Mouse (Mus musculus) R1 (cell line): ENCODE data around the gene Calcrl.
A peak's percentile ranks its signal among the peaks of the same experiment; 100 is the strongest.

Experiments used
- DNase-seq: peaks from one replicate; pipeline ENCODE4 v3.0.0-alpha.2; 2018; ENCODE audit warnings: low read depth, low spot score

Calcrl gene

DNA sequence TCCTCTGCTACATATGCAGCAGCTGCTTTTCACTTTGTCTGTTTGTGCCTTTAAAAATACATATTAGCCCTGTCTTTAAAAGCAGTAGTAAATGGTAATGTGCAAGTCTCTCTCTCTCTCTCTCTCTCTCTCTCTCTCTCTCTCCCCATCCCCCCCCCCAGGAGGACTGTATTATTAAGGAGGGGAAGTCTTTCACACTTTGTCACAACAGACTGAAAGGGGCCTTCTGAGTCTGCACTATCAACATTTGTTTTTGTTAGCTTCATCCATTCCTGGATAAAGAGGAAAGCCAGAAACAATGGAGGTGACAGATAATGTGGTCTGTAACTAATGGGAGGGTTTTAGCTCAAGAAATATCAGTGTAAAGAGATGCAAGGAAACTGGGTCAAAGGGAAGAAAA lies 36.1 kb downstream of the Calcrl start:
- no peak for DNase-seq

DNA sequence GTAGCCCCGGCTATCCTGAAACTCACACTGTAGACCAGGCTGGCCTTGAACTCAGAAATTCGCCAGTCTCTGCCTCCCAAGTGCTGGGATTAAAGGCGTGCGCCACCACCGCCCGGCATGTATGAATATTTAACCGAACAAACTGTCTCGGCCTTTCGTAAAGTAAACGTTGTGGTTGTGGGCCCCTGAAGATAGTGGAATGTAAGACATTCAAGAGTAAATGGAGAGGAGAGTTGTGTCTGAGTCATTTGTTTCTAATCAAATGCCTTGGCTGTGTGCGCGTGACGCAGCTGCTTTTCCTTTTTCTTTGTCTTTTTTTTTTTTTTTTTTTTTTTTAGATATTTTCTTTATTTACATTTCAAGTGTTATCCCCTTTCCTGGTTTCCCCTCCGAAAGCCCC lies 36.7 kb downstream of the Calcrl start:
- DNase-seq, result peak; percentile 21

DNA sequence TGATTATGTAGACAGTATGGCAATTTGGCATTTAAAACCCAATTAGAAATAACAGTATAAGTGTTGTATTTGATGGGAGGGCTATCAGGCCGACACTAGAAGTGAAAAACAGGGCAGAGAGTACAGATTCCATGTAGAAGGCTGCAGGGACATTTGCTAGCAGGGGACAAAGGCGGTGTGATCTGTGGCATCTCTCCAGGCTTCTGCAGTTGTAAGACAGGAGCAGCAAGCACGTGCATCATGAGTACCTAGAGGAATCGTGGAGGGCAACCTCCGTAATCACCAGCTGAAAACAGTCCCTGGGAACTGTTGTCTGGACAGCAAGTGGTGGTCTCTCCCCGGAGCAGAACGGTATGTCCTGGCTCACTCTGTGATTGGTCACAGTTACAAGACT lies 37.2 kb downstream of the Calcrl start:
- DNase-seq, result peak; percentile 22

- DNase-seq, result no peak
These were observed 37.7 kb downstream of the Calcrl start for GRCm38 (mm10) chr2:84387394-84388022.

DNA sequence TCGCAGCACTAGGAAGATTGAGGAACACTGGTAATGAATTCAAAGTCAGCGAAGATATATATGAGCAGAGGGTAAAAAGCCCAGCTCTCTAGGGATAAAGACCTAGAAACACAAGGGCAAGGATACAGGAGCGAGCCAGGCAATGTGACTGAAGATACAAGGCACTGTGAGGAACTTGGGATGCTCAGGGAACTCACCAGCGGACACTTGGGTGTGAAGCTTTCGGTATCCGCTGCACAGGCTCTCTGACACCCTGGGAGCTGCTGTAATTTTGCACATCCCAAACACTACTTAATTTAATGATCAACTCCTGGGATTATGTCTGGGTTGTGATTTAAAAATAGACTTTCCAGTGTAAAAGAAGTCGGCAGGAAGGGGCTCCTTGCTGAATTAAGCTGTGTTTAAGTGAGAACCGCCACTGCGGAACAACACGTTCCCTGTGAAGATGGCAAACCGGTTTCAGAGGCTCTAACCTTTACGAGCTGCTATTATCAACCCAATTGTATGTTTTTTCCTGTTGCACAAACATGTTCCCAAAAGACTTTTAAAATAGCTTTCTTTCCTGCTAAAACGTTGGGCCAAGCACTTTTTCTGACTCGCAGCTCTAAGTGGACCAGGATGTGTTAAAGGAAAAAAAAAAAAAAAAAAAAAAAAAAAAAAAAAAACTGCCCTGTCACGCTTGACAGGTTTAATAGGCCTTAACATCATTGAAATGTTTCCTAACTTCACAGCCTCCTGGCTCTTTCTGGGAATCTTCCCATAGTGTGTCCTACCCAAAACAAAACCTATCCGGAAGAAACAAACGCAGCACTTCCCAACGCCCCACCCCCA lies 38.4 kb downstream of the Calcrl start:
- DNase-seq, result peak; percentile 46

- no peak for DNase-seq
These were observed 40.1 kb downstream of the Calcrl start for GRCm38 (mm10) chr2:84384911-84385693.

DNA sequence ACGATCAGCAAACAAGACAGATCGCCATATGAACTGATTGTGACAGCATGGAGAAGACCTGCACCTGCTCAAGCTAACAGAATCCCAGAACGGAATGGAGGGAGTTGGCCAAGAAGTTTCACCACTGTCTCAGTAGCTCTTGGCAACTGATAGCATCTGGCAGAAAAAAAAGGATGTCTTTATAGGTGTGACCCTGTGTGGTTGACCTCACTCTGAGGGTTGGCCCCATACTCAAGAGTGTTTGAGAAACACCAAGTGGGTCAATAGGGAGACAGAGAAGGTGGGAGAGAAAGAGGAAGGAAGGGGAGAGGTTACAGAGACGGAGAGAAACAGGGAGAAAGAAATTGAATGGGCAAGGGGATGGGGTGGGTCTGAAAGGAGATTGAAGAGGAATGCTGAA lies 41.4 kb downstream of the Calcrl start:
- DNase-seq, result no peak

GRCm38 (mm10) chr2:84382556-84382955 lies 42.7 kb downstream of the Calcrl start:
- DNase-seq, result no peak

GRCm38 (mm10) chr2:84381997-84382396 lies 43.2 kb downstream of the Calcrl start:
- DNase-seq, result no peak

GRCm38 (mm10) chr2:84380816-84381215 lies 44.4 kb downstream of the Calcrl start:
- DNase-seq, result no peak

DNA sequence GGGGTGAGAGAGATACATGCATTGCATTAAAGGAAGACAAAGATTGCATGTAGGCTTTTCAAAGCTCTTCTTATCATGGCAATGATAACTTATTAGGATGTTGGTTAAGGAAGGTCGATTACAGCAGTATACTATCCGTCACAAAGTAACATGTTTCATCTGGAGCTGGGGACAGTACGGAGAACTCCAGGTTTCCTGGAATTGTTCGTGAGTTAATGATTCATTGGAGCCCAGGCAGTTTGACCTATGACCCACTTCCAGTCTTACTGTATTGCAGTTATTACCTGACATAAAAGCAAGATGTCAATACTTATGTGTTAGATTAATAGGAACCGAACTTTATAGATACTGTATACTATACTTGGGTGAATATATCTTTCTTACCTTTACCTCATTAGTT lies 46.5 kb downstream of the Calcrl start:
- no peak for DNase-seq

- DNase-seq, result no peak
These were observed 56.0 kb downstream of the Calcrl start for GRCm38 (mm10) chr2:84369256-84369655.

- no peak for DNase-seq
These were observed 58.5 kb downstream of the Calcrl start for GRCm38 (mm10) chr2:84366742-84367141.

GRCm38 (mm10) chr2:84365266-84365665 lies 59.9 kb downstream of the Calcrl start:
- no peak for DNase-seq

DNA sequence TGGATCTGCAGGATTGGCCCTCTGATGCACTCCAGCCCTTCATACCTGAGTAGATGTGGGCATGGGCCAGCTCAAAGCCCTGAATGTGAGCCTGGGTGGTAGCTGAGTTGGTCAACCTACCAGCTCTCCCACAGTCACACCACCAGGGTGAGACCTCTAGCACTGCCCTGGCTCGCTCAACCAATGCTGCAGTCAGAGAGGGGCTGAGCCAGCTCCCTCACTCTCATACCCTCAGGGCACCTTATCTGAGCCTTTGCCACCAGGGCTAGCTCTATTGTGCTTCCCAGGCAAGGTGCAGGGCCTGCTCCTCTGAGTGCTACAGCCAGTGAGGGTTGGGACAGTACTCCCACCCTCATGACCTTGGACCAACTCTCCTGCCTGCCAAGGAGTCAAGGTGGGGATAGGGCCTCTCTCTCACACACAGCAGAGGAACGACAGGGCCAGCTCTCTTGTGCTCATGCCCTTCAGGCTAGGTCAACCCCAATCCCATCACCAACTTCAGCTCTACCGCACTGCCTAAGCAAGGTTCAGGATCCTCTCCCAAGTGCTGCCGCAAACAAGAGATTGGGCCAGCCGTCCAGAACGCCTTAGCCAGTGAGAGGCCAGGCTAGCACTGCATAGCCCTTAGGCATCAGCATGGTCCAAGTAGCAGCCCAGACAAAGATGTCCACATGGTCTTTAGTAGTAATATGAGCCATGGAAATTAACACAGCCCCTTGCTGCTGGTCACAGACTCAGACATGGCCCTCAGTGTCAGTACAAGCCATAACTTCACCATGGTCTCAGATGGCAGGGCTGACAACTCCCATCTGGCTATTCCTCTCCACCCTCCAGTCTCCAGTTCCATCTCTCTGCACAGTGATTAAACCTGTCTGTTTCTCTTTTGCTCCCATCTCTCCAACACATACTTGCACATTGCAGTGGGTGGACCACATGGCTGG lies 62.2 kb downstream of the Calcrl start:
- DNase-seq, result no peak

GRCm38 (mm10) chr2:84358690-84359343 lies 66.4 kb downstream of the Calcrl start:
- no peak for DNase-seq

DNA sequence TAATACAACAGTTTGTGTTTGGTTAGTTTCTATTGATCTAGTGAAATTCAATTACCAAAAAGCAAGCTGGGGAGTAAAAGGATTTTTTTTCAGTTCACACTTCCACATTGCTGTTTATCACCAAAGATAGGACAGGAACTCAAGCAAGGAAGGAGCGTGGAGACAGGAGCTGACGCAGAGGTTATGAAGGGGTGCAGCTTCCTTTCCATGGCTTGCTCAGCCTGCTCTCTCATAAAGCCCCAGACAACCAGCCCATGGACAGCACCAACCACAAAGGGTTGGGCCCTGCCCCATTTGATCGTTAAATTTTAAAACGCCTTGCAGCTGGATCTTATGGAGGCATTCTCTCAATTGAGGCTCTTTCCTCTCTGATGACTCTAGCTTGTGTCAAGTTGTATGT lies 69.9 kb downstream of the Calcrl start:
- DNase-seq, result no peak

DNA sequence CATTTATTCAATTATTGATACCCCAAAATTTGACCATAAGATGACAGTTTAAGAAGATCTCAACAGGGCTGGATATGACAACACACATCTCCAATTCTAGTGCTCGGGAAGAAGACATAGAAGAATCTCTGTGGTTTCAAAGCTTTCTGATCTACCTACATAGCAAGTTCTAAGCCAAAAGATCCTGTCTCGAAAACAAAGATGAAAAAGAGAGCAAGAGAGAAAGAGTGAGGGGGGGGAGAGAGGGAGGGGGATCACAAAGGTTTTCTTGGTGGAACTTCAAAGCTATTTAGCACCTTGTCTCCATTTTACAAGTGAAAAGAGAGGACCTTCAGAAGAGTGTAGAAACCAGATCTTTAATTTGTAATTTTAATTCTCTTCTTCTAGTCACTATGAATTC lies 77.8 kb downstream of the Calcrl start:
- DNase-seq, result no peak

- no peak for DNase-seq
These were observed 81.5 kb downstream of the Calcrl start for GRCm38 (mm10) chr2:84343756-84344155.

- DNase-seq, result no peak
These were observed 87.3 kb downstream of the Calcrl start for GRCm38 (mm10) chr2:84337774-84338450.
